Mouse (Mus musculus): ENCODE measurements around the gene Sema3b.
"Not testable (repeated sequence)": the region's sequence is repeated elsewhere in the genome, so short reads cannot be mapped to it uniquely, and the experiment has no call there.

The Sema3b gene

GRCm38 (mm10) chr9:107590058-107590772, 18.8 kb downstream of the Sema3b start:
- no peak for DNase-seq (ENCODE audit: low read depth, low spot score)

DNA sequence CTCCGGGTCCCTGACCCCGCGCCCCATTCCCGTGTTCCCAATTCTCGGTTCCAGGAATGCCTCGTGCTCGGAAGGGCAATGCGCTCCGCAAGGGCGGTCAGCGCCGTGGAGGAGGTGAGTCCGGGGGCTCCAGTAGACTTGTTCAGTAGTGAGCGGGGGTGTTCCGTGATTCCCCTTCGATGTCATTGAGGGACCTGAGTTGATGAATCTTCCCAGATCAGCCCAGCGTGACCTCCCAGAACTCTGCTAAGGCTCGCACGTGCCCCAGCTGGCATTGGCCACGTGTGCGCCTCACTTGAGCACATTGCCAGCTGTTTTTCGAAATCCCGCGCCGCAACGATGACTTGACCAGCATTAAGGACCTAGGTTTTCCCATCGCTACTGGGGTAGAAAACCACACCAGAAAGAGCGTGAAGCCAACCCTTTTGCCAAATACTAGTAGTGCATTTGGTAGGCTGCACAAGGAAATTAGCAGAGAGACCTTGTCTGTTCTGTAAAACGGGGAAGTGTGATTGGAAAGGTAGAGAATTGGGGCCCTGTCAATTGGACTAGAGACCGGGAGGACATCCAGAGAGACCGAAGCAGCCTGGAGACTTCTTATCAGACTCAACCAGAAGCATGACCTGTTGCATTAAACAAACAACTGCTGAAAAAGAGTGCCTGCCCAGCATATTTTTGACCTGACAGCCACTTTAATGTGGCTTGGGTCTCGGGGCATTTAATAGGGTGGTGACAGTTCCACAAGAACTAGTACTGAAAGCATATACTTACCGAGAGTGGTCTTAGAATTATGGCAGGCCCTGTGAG, 21.0 kb downstream of the Sema3b start:
- no peak for DNase-seq (ENCODE audit: low read depth, low spot score)

GRCm38 (mm10) chr9:107586974-107587832, 21.8 kb downstream of the Sema3b start, which contains the start of gene Ifrd2:
Gene Ifrd2 (plus strand): TSS chr9:107587642.
- DNase-seq (ENCODE audit: low read depth, low spot score), result peak; percentile 95

DNA sequence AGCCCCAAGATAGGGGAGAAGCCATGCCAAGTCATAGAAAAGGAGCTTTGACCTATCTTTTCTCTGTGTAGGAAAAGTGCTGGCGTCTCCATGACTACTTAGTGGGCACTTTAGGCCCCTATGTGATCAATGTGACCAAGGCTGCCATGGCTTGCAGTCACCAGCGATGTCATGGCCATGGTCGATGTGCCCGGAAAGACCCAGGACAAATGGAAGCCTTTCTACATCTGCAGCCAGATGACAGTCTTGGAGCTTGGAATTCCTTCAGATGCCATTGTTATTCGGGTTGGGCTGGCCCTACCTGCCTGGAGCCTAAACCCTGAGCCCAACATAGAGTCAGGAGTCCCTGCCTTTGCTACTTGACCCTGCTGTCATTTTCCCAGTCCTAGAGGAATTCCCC, 22.5 kb downstream of the Sema3b start:
- DNase-seq (ENCODE audit: low read depth, low spot score), result no peak

GRCm38 (mm10) chr9:107583174-107583573, 25.9 kb downstream of the Sema3b start:
- DNase-seq (ENCODE audit: low read depth, low spot score), result no peak

DNA sequence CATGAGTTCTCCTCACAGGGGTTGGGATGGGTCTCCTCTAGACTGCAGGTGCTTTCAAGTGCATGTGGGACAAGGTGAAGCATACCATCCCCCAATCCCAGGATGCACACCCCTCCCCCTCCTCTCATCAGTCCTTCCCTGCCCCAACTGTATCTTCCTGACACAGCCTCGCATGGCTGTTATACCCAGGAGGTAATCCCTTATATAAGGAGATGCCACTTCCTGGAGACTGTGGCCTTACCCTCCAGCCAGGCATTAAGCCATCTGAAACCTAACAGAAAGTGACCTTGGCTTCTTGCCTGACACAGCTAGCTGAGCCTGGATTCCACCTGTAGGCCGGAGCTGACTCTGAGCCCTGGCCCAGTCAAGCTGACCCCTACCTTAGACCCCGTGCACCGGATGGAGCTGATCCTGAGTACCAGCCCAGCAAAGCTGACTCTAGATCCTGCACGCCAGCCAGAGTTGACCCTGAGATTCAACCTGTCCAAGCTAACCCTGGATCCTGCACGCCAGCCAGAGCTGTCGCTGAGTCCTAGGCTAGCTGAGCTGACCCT, 26.4 kb downstream of the Sema3b start:
- DNase-seq (ENCODE audit: low read depth, low spot score), result no peak

DNA sequence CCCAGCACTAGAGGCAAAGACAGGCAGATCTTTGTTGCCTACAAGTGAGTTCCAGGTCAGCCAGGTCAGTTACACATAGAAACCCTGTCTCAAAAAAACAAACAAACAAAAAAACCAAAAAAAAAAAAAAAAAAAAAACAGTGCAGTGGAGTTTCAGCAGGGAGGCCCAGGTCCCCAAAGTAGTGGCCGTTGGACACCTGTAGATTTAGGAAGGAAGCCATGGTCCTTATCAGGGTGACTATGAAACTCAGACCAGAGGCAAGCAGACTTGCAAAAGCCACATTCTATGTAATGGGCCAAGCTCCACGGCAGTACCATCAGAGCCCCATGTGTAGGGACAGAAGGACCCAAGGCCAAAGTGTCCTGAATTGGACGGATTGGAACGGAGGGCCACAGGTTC, 27.4 kb downstream of the Sema3b start:
- no peak for DNase-seq (ENCODE audit: low read depth, low spot score)

DNA sequence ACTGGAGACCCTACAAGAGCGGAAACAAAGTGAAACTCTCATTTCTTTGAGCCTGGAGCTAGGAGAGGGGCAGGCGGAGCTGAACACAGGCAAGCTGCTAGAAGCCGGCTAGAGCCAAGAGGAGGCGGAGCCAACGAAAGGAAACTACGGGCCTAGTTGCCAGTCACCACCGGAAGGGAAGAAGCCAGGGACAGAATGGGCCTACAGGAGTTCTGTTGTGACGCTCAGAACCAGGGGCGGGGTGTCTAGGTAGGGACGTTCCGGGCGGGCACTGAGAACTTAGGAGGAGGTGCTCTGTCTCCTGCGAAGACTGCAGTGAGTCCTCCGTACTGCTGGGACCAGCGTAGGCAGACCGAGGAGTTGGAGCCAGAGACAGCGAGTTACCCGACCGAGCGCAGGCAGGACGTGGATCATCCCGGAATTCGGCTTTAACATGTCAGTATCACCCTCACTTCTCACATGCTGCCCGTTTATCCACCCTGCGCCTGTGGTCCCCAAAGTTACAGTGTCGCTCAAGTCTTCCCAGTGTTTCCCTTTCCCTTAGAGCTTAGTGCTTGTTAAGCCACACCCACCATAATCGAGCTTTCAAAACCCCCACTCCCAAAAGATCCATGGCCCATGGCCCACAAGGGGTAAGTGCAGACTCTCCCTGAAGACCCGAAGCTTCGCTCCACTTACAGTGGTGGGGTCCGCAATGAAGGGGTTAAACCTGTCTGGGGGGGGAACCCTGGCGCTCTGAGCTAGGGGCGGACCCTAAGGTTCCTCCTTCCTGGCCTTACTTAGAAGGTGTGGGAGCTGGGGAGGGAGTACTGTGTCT, 28.3 kb downstream of the Sema3b start, which contains the start of gene Hyal3:
Gene Hyal3 (plus strand): TSS at position 318 of the 817 bp plus-strand sequence.
- no peak for DNase-seq (ENCODE audit: low read depth, low spot score)

DNA sequence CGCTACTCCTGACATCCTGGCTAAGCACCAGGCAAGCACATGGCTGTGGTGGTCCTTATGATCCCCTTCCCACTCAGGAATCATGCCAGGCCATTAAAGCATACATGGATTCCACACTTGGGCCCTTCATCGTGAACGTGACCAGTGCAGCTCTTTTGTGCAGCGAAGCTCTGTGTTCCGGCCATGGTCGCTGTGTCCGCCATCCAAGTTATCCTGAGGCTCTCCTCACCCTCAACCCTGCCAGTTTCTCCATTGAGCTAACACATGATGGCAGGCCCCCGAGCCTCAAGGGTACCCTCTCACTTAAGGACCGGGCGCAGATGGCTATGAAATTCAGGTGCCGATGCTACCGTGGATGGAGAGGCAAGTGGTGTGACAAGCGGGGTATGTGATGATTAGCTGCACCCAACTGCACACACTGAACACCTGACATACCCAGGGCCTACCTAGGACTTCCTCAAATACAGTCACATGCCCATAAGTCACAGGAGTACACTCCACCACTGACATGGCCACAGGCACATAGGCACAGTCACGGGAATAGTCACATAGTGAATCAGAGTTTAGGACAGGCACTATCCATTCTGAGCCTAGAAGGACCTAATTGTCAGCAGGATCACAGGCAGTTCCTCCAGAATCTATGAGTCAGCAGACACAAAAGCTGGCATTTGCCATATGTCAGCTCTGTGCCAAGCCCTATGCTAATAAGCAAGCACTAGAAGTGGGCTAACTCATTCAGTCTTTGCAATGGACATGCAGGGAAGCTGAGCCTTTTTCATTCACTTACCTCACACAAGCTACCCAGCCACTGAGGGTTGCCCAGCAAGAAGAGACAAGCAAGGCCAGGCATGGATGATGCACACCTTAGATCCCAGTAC, 29.8 kb downstream of the Sema3b start:
- no peak for DNase-seq (ENCODE audit: low read depth, low spot score)

DNA sequence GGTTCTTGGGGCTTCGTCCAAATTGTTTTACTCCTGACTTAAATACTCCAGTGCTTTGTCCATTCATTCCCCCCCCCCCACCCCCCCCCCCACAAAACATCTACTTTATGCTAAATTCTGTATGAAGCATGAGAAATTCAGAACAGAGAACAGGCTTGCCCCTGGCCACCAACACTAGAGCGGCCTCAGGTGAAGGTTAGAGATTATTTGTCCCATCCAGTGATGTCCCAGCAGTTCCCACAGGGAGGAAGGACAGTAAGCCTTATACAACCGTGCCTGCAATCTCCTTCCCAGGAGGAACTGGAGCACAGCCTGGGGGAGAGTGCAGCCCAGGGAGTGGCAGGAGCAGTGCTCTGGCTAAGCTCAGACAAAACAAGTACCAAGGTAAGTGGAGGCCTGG, 30.4 kb downstream of the Sema3b start, which contains the start of gene Naa80:
Gene Naa80 (plus strand): TSS at position 301 of the 400 bp plus-strand sequence.
- DNase-seq (ENCODE audit: low read depth, low spot score), result no peak

- no peak for DNase-seq (ENCODE audit: low read depth, low spot score)
Observed at GRCm38 (mm10) chr9:107577871-107578270, 31.2 kb downstream of the Sema3b start.

DNA sequence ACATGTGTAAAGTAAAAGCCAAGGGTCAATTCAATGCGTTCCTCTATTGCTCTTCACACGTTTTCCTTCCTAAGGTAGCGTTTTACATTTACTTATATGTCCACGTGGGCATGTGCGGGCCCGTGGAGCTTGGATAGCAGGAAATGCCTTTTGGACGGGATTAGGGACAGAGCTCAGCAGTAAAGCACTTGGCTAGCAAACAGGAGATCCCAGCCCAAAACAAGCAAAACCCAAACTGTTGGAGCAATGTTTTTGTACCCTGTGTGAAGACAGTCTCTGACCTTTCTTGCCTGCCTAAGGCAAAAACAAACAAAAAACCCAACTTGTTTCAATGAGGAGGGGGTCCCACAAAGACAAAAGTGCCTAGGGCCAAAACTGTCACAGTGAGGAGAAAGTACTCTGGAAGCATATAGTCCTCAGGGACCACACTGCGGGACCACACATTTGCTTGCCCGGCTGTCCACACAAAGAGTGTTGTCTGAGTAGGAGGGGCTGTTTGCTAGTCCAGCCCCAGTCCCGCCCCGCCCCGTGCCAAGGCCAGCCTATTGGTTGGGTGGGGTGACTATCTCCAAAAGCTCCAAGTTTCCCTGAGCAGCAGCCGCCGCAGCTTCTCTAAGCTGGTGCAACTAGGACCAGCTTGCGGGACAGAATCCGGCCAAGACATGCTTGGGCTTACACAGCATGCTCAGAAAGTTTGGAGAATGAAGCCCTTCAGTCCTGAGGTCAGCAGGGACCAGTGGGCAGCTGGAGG, 32.5 kb downstream of the Sema3b start, which contains the start of gene Hyal1:
Gene Hyal1 (plus strand): TSS at position 571 of the 751 bp plus-strand sequence.
- DNase-seq (ENCODE audit: low read depth, low spot score), result no peak

DNA sequence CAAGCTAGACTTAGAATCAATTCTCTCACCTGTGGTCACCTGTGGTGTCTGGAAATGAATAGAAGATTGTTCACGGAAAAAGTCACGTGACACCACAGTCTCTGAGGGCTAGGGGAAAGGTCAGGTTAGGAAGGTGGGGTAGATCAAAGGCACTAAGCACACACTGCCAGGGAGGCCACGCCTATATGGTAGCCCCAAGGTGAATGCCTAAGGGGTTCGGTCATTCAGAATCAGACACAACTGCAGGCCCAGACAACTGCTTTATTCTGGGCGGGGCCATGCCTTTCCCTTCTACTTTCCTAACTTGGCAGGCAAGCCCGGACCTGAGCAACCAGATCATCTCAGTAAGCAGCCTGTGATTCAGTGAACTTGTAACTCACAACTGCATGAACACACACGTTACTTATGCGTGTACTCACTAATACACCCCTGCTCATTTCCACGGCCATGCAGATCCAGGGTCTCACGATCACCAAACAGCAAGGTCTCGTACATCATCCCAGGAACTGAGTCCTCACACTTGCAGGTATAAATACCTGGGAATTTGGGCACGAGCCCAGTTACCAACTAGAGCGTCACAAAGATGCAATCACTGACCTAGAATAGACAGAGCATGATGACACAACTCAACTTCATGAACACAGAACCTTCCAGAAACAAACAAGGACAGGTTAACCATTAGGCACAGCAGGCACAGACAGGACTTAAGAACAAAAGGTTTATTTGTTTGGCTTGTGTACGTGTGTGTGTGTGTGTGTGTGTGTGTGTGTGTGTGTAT, 33.3 kb downstream of the Sema3b start:
- no peak for DNase-seq (ENCODE audit: low read depth, low spot score)

DNA sequence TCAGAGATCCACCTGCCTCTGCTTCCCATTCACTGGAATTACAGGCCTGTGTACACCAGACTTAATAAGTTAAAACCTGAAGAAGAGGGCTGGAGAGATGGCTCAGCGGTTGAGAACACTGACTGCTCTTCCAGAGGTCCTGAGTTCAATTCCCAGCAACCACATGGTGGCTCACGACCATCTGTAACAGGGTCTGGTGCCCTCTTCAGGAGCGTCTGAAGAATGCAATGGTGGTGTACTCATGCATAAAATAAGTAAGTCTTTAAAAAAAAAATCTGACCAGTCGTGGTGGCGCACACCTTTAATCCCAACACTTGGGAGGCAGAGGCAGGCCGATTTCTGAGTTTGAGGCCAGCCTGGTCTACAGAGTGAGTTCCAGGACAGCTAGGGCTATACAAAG, 35.3 kb downstream of the Sema3b start:
- not testable (repeated sequence) for DNase-seq (ENCODE audit: low read depth, low spot score)

DNA sequence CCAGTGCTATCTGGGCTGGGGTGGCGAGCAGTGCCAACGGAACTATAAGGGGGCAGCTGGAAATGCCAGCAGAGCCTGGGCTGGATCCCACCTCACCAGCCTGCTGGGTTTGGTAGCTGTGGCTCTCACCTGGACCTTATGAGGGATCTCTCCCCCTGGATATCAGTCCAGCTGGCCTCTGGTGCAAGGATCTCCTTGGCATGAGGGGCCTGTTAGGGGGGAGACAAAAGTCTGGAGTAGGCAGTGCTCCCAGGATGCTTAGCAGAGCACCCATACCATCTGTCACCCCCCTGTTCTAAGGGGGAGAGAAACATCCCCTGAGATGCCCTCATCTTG, 36.7 kb downstream of the Sema3b start:
- no peak for DNase-seq (ENCODE audit: low read depth, low spot score)

DNA sequence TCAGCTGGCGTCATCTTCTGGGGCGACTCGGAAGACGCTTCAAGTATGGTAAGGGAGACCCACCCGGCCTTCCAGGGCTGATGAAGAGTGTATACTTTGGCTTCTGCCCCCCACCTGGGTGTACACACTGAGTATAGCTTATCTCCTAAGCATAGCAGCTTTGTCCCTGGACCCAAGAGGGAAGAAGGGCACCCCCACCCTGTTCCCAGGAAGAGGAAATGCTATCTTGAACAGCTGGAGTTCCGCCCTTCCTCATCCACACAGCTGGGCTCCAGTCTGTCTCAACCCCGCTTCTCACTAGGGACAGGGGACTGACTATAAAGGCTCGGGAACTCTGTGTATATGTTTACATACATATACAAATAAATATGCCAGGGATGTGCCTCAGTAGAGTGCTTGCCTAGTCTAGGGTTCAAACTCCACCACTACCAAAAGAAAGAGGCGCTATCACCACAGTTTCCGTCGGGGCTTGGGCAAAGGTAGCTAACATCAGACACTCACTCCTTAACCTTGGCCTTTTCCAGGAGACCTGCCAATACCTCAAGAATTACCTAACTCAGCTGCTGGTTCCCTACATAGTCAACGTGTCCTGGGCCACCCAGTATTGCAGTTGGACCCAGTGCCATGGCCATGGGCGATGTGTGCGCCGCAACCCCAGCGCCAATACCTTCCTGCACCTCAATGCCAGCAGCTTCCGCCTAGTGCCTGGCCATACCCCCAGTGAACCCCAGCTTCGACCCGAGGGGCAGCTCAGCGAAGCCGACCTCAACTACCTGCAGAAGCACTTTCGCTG, 37.3 kb downstream of the Sema3b start:
- DNase-seq (ENCODE audit: low read depth, low spot score), result no peak

GRCm38 (mm10) chr9:107570845-107571244, 38.2 kb downstream of the Sema3b start:
- no peak for DNase-seq (ENCODE audit: low read depth, low spot score)
